Mouse (Mus musculus): Measurements from ENCODE around the gene Nabp2. TPM values are rescaled to one million over a fixed set of nuclear protein-coding genes. Genes with fewer than 3 reads are reported as not detected.

The Nabp2 gene
- polyA plus RNA-seq, 1 experiment from 2014 or later = 147 TPM

- peak overlapping the region; percentile 86 for H3K9ac ChIP-seq
- H3K27me3 ChIP-seq (replicated peaks) = no peaks in the 10 kb centered on the region
- WGBS = 52% methylated on average over 14 of the region's 14 CpGs
- H3K9me3 ChIP-seq = no peaks in the 10 kb centered on the region
- no peak; the same call in 1 of the 2 replicates for ATAC-seq (replicated peaks)
- H3K4me2 ChIP-seq = peak overlapping the region; percentile 71
- H3K27ac ChIP-seq = peak overlapping the region; percentile 97
- H3K36me3 ChIP-seq (replicated peaks) = peaks cover 25% of the 10 kb centered on the region
- peaks cover 27% of the 10 kb centered on the region for H3K4me1 ChIP-seq
- H3K4me3 ChIP-seq = peak overlapping the region; percentile 70
Measured at GRCm38 (mm10) chr10:128377940-128378448, 33.3 kb downstream of the Nabp2 start.

GRCm38 (mm10) chr10:128377222-128377939 is 33.9 kb downstream of the Nabp2 start:
- no peaks in the 10 kb centered on the region for H3K9me3 ChIP-seq
- peak overlapping the region; percentile 86 for H3K9ac ChIP-seq
- H3K4me2 ChIP-seq = peak overlapping the region; percentile 71
- ATAC-seq (replicated peaks) = peak; percentile 81
- H3K36me3 ChIP-seq (replicated peaks) = peaks cover 19% of the 10 kb centered on the region
- H3K27ac ChIP-seq = peak overlapping the region; percentile 97
- peak overlapping the region; percentile 70 for H3K4me3 ChIP-seq
- peaks cover 27% of the 10 kb centered on the region for H3K4me1 ChIP-seq
- under 1% methylated on average over 44 of the region's 47 CpGs for WGBS
- no peaks in the 10 kb centered on the region for H3K27me3 ChIP-seq (replicated peaks)

- under 1% methylated on average over 50 of the region's 73 CpGs for WGBS
- H3K9me3 ChIP-seq = no peaks in the 10 kb centered on the region
- H3K4me3 ChIP-seq = peak within 1 kb of the TSS; percentile 70
- peak within 1 kb of the TSS; percentile 86 for H3K9ac ChIP-seq
- H3K27me3 ChIP-seq (replicated peaks) = no peaks in the 10 kb centered on the region
- peak within 1 kb of the TSS; percentile 71 for H3K4me2 ChIP-seq
- ATAC-seq (replicated peaks) = peak; percentile 89
- peak within 1 kb of the TSS; percentile 97 for H3K27ac ChIP-seq
- H3K36me3 ChIP-seq (replicated peaks) = peaks cover 11% of the 10 kb centered on the region
- peaks cover 27% of the 10 kb centered on the region for H3K4me1 ChIP-seq
Measured at GRCm38 (mm10) chr10:128376455-128377211, 34.7 kb downstream of the Nabp2 start, which contains the start of gene Ankrd52. Ankrd52 (plus strand) TSS chr10:128377115.

- no peak for ATAC-seq (replicated peaks)
- Histone ChIP-seq H3K27me3 (replicated peaks) (no peaks in the 10 kb centered on the region), H3K9ac (peak overlapping the region; percentile 86), H3K36me3 (replicated peaks) (peaks cover 7% of the 10 kb centered on the region), H3K4me1 (peaks cover 27% of the 10 kb centered on the region), H3K27ac (peak overlapping the region; percentile 97), H3K4me3 (peak overlapping the region; percentile 70), H3K9me3 (no peaks in the 10 kb centered on the region), H3K4me2 (peak overlapping the region; percentile 71)
- WGBS = 43% methylated on average over 4 of the region's 4 CpGs
Measured at GRCm38 (mm10) chr10:128376099-128376454, 35.2 kb downstream of the Nabp2 start.

- Histone ChIP-seq H3K4me2 (no peak overlapping the region), H3K27ac (no peak overlapping the region), H3K27me3 (replicated peaks) (no peaks in the 10 kb centered on the region), H3K4me3 (no peak overlapping the region), H3K4me1 (peaks cover 30% of the 10 kb centered on the region), H3K9me3 (no peaks in the 10 kb centered on the region), H3K9ac (no peak overlapping the region), H3K36me3 (replicated peaks) (peaks cover 3% of the 10 kb centered on the region; the same call in 1 of the 2 replicates)
- 77% methylated on average over 6 of the region's 6 CpGs for WGBS
- ATAC-seq (replicated peaks) = no peak
Measured at GRCm38 (mm10) chr10:128374393-128374792, 36.9 kb downstream of the Nabp2 start.

GRCm38 (mm10) chr10:128372989-128373748 is 38.1 kb downstream of the Nabp2 start:
- ATAC-seq (replicated peaks) = no peak
- Histone ChIP-seq H3K9me3 (no peaks in the 10 kb centered on the region), H3K9ac (no peak overlapping the region), H3K4me1 (peaks cover 22% of the 10 kb centered on the region), H3K36me3 (replicated peaks) (no peaks in the 10 kb centered on the region), H3K4me2 (no peak overlapping the region), H3K4me3 (no peak overlapping the region), H3K27ac (no peak overlapping the region), H3K27me3 (replicated peaks) (no peaks in the 10 kb centered on the region)
- whole genome bisulfite sequencing = 85% methylated on average over 6 of the region's 6 CpGs

GRCm38 (mm10) chr10:128372142-128372541 is 39.1 kb downstream of the Nabp2 start:
- no peak for ATAC-seq (replicated peaks)
- Histone ChIP-seq H3K4me2 (no peak overlapping the region), H3K4me3 (no peak overlapping the region), H3K27me3 (replicated peaks) (no peaks in the 10 kb centered on the region), H3K9me3 (no peaks in the 10 kb centered on the region), H3K9ac (no peak overlapping the region), H3K4me1 (peaks cover 29% of the 10 kb centered on the region), H3K36me3 (replicated peaks) (no peaks in the 10 kb centered on the region), H3K27ac (no peak overlapping the region)
- 83% methylated on average over 5 of the region's 5 CpGs for WGBS

- no peak for ATAC-seq (replicated peaks)
- Histone ChIP-seq H3K27ac (no peak overlapping the region), H3K9ac (no peak overlapping the region), H3K9me3 (no peaks in the 10 kb centered on the region), H3K4me3 (no peak overlapping the region), H3K4me2 (no peak overlapping the region), H3K27me3 (replicated peaks) (no peaks in the 10 kb centered on the region), H3K36me3 (replicated peaks) (no peaks in the 10 kb centered on the region), H3K4me1 (peaks cover 24% of the 10 kb centered on the region)
- WGBS = 75% methylated on average over 4 of the region's 4 CpGs
Measured at GRCm38 (mm10) chr10:128370601-128371000, 40.7 kb downstream of the Nabp2 start.

GRCm38 (mm10) chr10:128370021-128370420 is 41.3 kb downstream of the Nabp2 start:
- Histone ChIP-seq H3K36me3 (replicated peaks) (no peaks in the 10 kb centered on the region), H3K4me1 (peaks cover 24% of the 10 kb centered on the region), H3K4me3 (no peak overlapping the region), H3K27me3 (replicated peaks) (no peaks in the 10 kb centered on the region), H3K9me3 (no peaks in the 10 kb centered on the region), H3K27ac (peak overlapping the region; percentile 96; the same call in 1 of the 2 replicates), H3K9ac (no peak overlapping the region), H3K4me2 (no peak overlapping the region)
- WGBS = 55% methylated on average over 5 of the region's 6 CpGs
- no peak for ATAC-seq (replicated peaks)

- Histone ChIP-seq H3K4me1 (peaks cover 24% of the 10 kb centered on the region), H3K36me3 (replicated peaks) (no peaks in the 10 kb centered on the region), H3K27ac (peak overlapping the region; percentile 96), H3K27me3 (replicated peaks) (no peaks in the 10 kb centered on the region), H3K9ac (peak overlapping the region; percentile 73), H3K9me3 (no peaks in the 10 kb centered on the region), H3K4me2 (peak overlapping the region; percentile 70), H3K4me3 (peak overlapping the region; percentile 79)
- ATAC-seq (replicated peaks) = no peak
- WGBS = 79% methylated on average over 6 of the region's 6 CpGs
Measured at GRCm38 (mm10) chr10:128369599-128369998, 41.7 kb downstream of the Nabp2 start.

- peak overlapping the region; percentile 73 for H3K9ac ChIP-seq
- peak overlapping the region; percentile 70 for H3K4me2 ChIP-seq
- 2% methylated on average over 9 of the region's 9 CpGs for WGBS
- H3K4me3 ChIP-seq = peak overlapping the region; percentile 79
- ATAC-seq (replicated peaks) = no peak
- no peaks in the 10 kb centered on the region for H3K9me3 ChIP-seq
- peaks cover 24% of the 10 kb centered on the region for H3K4me1 ChIP-seq
- peak overlapping the region; percentile 96 for H3K27ac ChIP-seq
- H3K36me3 ChIP-seq (replicated peaks) = 0 out of 2 replicates have a peak, but pooled peaks cover 3% of the 10 kb centered on the region
- no peaks in the 10 kb centered on the region for H3K27me3 ChIP-seq (replicated peaks)
Measured at GRCm38 (mm10) chr10:128369218-128369543, 42.1 kb downstream of the Nabp2 start.
